9 mouse cellular contexts compared by ENCODE assay signal in the genomic region with DNA sequence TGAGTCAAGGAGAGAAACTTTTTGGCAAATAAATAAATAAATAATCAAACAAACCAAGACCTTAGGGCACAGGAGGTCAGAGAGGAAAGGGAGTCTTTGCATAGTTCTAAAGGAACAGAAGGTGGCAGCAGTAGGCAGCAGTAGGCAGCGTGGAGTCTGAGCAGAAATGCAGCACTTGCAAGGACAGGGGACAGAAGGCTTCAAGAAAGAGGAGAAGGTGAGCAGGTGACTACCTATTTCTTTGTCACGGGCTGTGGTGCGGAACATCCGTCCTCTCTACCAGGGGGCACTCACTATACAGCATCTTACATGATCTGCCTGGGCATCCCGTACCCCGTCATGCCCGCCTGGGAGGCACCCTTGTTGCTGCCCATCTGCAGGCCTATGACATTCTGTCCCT. TPM values are rescaled to one million over a fixed set of nuclear protein-coding genes. Genes with fewer than 3 reads are reported as not detected.
A peak's percentile ranks its signal among the peaks of the same experiment; 100 is the strongest.
DNase-seq lines count a peak whose midpoint lies in the region; ATAC-seq and TF ChIP-seq lines count a peak whose summit lies in the region.
"Had no signal": no experiment of that assay in that cellular context is flagged by ENCODE, and none has a peak within 500 bp of the region (broad histone marks: within the 10 kb centered on the region; RNA-seq: fewer than 3 reads in every experiment).

No protein-coding gene starts in this region.

- DNase-seq in liver, adult 2 months (ENCODE audit: extremely low read depth, low read depth, low spot score): no peak
- no peak for DNase-seq in liver
- peak; percentile 76 for DNase-seq in brain, adult 2 months (ENCODE audit: low read depth, low spot score)
- peak; percentile 22 for DNase-seq in embryonic facial prominence, embryonic 14.5 days (ENCODE audit: low spot score)
- no peak for DNase-seq in right cerebral cortex, adult 18-20 months

- 68% methylated on average over 7 of the region's 7 CpGs for WGBS in liver, adult 2 months
- WGBS in embryonic facial prominence, embryonic 14.5 days: 83% methylated on average over 7 of the region's 7 CpGs
- WGBS in midbrain, embryonic 16.5 days: 76% methylated on average over 7 of the region's 7 CpGs

- peak; percentile 46 for TF ChIP-seq CTCF in liver, adult 2 months (IDR thresholded peaks at IDR 0.05; ENCODE audit: low read depth, low read length)

- no peaks in the 10 kb centered on the region for H3K4me1 ChIP-seq in liver, adult 2 months (ENCODE audit: control insufficient read depth, insufficient read depth, low read length)
- H3K4me1 ChIP-seq in embryonic facial prominence, embryonic 14.5 days (ENCODE audit: control insufficient read depth, insufficient read depth, low read length): no peaks in the 10 kb centered on the region
- no peaks in the 10 kb centered on the region for H3K4me1 ChIP-seq in midbrain, embryonic 16.5 days (ENCODE audit: control insufficient read depth, insufficient read depth, low read length)
- H3K4me1 ChIP-seq: heart, embryonic 15.5 days; liver, embryonic 15.5 days had no signal

- H3K4me2 ChIP-seq in embryonic facial prominence, embryonic 14.5 days (ENCODE audit: low read depth, low read length): no peak overlapping the region
- H3K4me2 ChIP-seq in midbrain, embryonic 16.5 days (ENCODE audit: low read length): no peak overlapping the region
- H3K4me2 ChIP-seq: heart, embryonic 15.5 days; liver, embryonic 15.5 days had no signal

- H3K27ac ChIP-seq in liver, adult 2 months (replicated peaks; ENCODE audit: insufficient read depth, low read depth, low read length): no peak overlapping the region
- no peak overlapping the region for H3K27ac ChIP-seq in embryonic facial prominence, embryonic 14.5 days (replicated peaks; ENCODE audit: low read depth, low read length)
- H3K27ac ChIP-seq in midbrain, embryonic 16.5 days (ENCODE audit: low read length): no peak overlapping the region
- H3K27ac ChIP-seq: heart, embryonic 15.5 days; liver, embryonic 15.5 days had no signal

- H3K9ac ChIP-seq in liver, adult 2 months (ENCODE audit: low read depth, low read length): no peak overlapping the region
- H3K9ac ChIP-seq in embryonic facial prominence, embryonic 14.5 days (ENCODE audit: low read depth, low read length): no peak overlapping the region
- H3K9ac ChIP-seq in midbrain, embryonic 16.5 days (ENCODE audit: low read depth, low read length): no peak overlapping the region
- H3K9ac ChIP-seq: heart, embryonic 15.5 days; liver, embryonic 15.5 days had no signal

- no peak overlapping the region for H3K4me3 ChIP-seq in liver, adult 2 months (ENCODE audit: insufficient read depth, low read depth, low read length)
- H3K4me3 ChIP-seq in embryonic facial prominence, embryonic 14.5 days (ENCODE audit: low read depth, low read length): no peak overlapping the region
- no peak overlapping the region for H3K4me3 ChIP-seq in midbrain, embryonic 16.5 days (ENCODE audit: low read depth, low read length)
- H3K4me3 ChIP-seq: heart, embryonic 15.5 days; liver, embryonic 15.5 days had no signal

- H3K27me3 ChIP-seq in liver, adult 2 months (ENCODE audit: control insufficient read depth, insufficient read depth, low read length): no peaks in the 10 kb centered on the region
- H3K27me3 ChIP-seq in embryonic facial prominence, embryonic 14.5 days (replicated peaks; ENCODE audit: control insufficient read depth, insufficient read depth, low read length): no peaks in the 10 kb centered on the region
- no peaks in the 10 kb centered on the region for H3K27me3 ChIP-seq in midbrain, embryonic 16.5 days (ENCODE audit: control insufficient read depth, insufficient read depth, low read depth, low read length)
- H3K27me3 ChIP-seq: heart, embryonic 15.5 days; liver, embryonic 15.5 days had no signal

- ATAC-seq in embryonic facial prominence, embryonic 14.5 days (ENCODE audit: low read depth): no peak
- ATAC-seq in midbrain, embryonic 16.5 days: peak; percentile 36; the same call in 1 of the 2 replicates
- no peak for ATAC-seq in megakaryocyte-erythroid progenitor cell, adult 5-6 weeks (replicated peaks; ENCODE audit: low FRiP score, low TSS enrichment, poor library complexity, severe bottlenecking)

- no peak for TF ChIP-seq POLR2A in liver, adult 2 months (IDR thresholded peaks at IDR 0.05; ENCODE audit: extremely low read depth, insufficient read depth, low read length)

- no peaks in the 10 kb centered on the region for H3K79me2 ChIP-seq in liver, adult 2 months (ENCODE audit: control insufficient read depth, insufficient read depth, low read length)

- H3K9me3 ChIP-seq in embryonic facial prominence, embryonic 14.5 days (ENCODE audit: control insufficient read depth, low read length): 0 out of 2 replicates have a peak, but pooled peaks cover 6% of the 10 kb centered on the region
- no peaks in the 10 kb centered on the region for H3K9me3 ChIP-seq in midbrain, embryonic 16.5 days (replicated peaks; ENCODE audit: control insufficient read depth, low read length, poor library complexity, severe bottlenecking)
- H3K9me3 ChIP-seq: heart, embryonic 15.5 days; liver, embryonic 15.5 days had no signal

- H3K36me3 ChIP-seq in liver, adult 2 months (ENCODE audit: control insufficient read depth, insufficient read depth, low read length): no peaks in the 10 kb centered on the region; the same call in 1 of the 2 replicates
- no peaks in the 10 kb centered on the region for H3K36me3 ChIP-seq in embryonic facial prominence, embryonic 14.5 days (ENCODE audit: control insufficient read depth, insufficient read depth, low read length)
- peaks cover 28% of the 10 kb centered on the region for H3K36me3 ChIP-seq in midbrain, embryonic 16.5 days (ENCODE audit: control insufficient read depth, insufficient read depth, low read length)
- H3K36me3 ChIP-seq: heart, embryonic 15.5 days; liver, embryonic 15.5 days had no signal

RNA-seq across cellular contexts. Expression of a gene that starts 13.1 kb away (rescaled TPM):
- 0.54 and 0.55 TPM in 2 replicates for total RNA-seq in liver, adult 2 months (2014; rRNA removed)
- polyA plus RNA-seq in liver, adult 2 months (2012; rRNA removed): 0.09 and 0.43 TPM in 2 replicates
- polyA plus RNA-seq in embryonic facial prominence, embryonic 14.5 days (2014; fragmentation: Nextera tagmentation; extraction: Ambion mirVana): 26.0 and 30.6 TPM in 2 replicates
- 337 and 369 TPM in 2 replicates for polyA plus RNA-seq in midbrain, embryonic 16.5 days (2015; fragmentation: Nextera tagmentation; extraction: Ambion mirVana)
- 0.59 TPM in 1 of 2 replicates, not detected in the other for total RNA-seq in megakaryocyte-erythroid progenitor cell, adult 5-6 weeks (2014; fragmentation: Nextera tagmentation)
- not detected in 2 replicates for total RNA-seq in megakaryocyte-erythroid progenitor cell, adult 5-6 weeks (2017)

RNA-seq across cellular contexts. Expression of a gene that starts 17.8 kb away (rescaled TPM):
- total RNA-seq in liver, adult 2 months (2014; rRNA removed): under 0.01 and 0.07 TPM in 2 replicates
- 0.04 TPM in 1 of 2 replicates, not detected in the other for polyA plus RNA-seq in liver, adult 2 months (2012; rRNA removed)
- polyA plus RNA-seq in embryonic facial prominence, embryonic 14.5 days (2014; fragmentation: Nextera tagmentation; extraction: Ambion mirVana): not detected in 2 replicates
- polyA plus RNA-seq in midbrain, embryonic 16.5 days (2015; fragmentation: Nextera tagmentation; extraction: Ambion mirVana): 0.75 and 0.93 TPM in 2 replicates
- total RNA-seq in megakaryocyte-erythroid progenitor cell, adult 5-6 weeks (2014; fragmentation: Nextera tagmentation): not detected in 2 replicates
- total RNA-seq in megakaryocyte-erythroid progenitor cell, adult 5-6 weeks (2017): 1.1 TPM in 1 of 2 replicates, not detected in the other
- polyA plus RNA-seq: heart, embryonic 15.5 days had no signal

RNA-seq across cellular contexts. Expression of a gene that starts 31.5 kb away (rescaled TPM):
- 4.6 and 7.2 TPM in 2 replicates for total RNA-seq in liver, adult 2 months (2014; rRNA removed)
- polyA plus RNA-seq in liver, adult 2 months (2012; rRNA removed): 2.5 and 5.1 TPM in 2 replicates
- polyA plus RNA-seq in embryonic facial prominence, embryonic 14.5 days (2014; fragmentation: Nextera tagmentation; extraction: Ambion mirVana): 27.4 and 34.6 TPM in 2 replicates
- polyA plus RNA-seq in midbrain, embryonic 16.5 days (2015; fragmentation: Nextera tagmentation; extraction: Ambion mirVana): 42.3 and 42.6 TPM in 2 replicates
- total RNA-seq in megakaryocyte-erythroid progenitor cell, adult 5-6 weeks (2014; fragmentation: Nextera tagmentation): 8.8 and 10.6 TPM in 2 replicates
- 18.4 and 25.7 TPM in 2 replicates for total RNA-seq in megakaryocyte-erythroid progenitor cell, adult 5-6 weeks (2017)

RNA-seq across cellular contexts. Expression of a gene that starts 57.4 kb away (rescaled TPM):
- total RNA-seq in liver, adult 2 months (2014; rRNA removed): 0.13 and 0.18 TPM in 2 replicates
- polyA plus RNA-seq in liver, adult 2 months (2012; rRNA removed): 0.04 TPM in 1 of 2 replicates, not detected in the other
- polyA plus RNA-seq in embryonic facial prominence, embryonic 14.5 days (2014; fragmentation: Nextera tagmentation; extraction: Ambion mirVana): 0.34 TPM in 1 of 2 replicates, not detected in the other
- polyA plus RNA-seq in midbrain, embryonic 16.5 days (2015; fragmentation: Nextera tagmentation; extraction: Ambion mirVana): not detected in 2 replicates
- not detected in 2 replicates for total RNA-seq in megakaryocyte-erythroid progenitor cell, adult 5-6 weeks (2014; fragmentation: Nextera tagmentation)
- total RNA-seq in megakaryocyte-erythroid progenitor cell, adult 5-6 weeks (2017): 0.91 TPM in 1 of 2 replicates, not detected in the other
- polyA plus RNA-seq: heart, embryonic 15.5 days had no signal

Comparison
In these comparisons a context has a peak if more than half of its experiments do, and no peak if none do; other contexts are left out.
1. DNase-seq: peak in brain, adult 2 months (single experiment) and embryonic facial prominence, embryonic 14.5 days (single experiment); none in liver, adult 2 months (single experiment), liver (single experiment) and right cerebral cortex, adult 18-20 months (single experiment).
2. RNA of a gene that starts 13.1 kb away (polyA plus RNA-seq): 337 to 369 TPM in midbrain, embryonic 16.5 days and 26.0 to 30.6 TPM in embryonic facial prominence, embryonic 14.5 days; 0.09 to 0.43 TPM in liver, adult 2 months; every median in the first group is over 10 times any median in the second.